Mouse (Mus musculus): ENCODE measurements around the gene Cox7a2l. TPM values are rescaled to one million over a fixed set of nuclear protein-coding genes. Genes with fewer than 3 reads are reported as not detected.

Gene Cox7a2l
- polyA plus RNA-seq, 1 experiment from 2014 or later: 238 TPM

- H3K4me3 ChIP-seq (ENCODE audit: inconsistent target): no peak overlapping the region
- WGBS (ENCODE audit: missing documents): 73% methylated on average over 3 of the region's 3 CpGs
Measured at GRCm38 (mm10) chr17:83512130-83512529, 5.0 kb downstream of the Cox7a2l start.

DNA sequence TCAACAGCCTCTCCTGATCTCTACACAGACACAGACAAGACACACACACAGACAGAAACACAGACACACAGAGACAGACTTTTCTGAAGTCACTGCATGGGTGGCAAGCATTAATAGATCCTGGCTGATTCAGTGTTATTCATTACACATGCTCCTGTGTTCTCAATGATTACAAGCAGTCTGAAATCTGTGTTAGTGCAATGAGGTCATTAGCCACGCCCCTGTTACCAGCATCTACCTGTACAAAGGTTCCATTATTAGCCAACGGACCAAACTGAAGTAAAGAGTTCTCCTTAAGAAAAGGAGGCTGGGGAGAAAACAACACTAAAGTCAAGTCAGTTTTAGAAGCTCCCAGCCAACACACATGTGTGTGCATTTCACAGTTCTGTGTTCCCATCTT is 13.4 kb downstream of the Cox7a2l start:
- Histone ChIP-seq H3K4me3 (ENCODE audit: inconsistent target) (no peak overlapping the region), H3K36me3 (ENCODE audit: inconsistent target) (peaks cover 38% of the 10 kb centered on the region), H3K27ac (no peak overlapping the region), H3K79me2 (ENCODE audit: inconsistent target) (peaks cover 58% of the 10 kb centered on the region)
- 89% methylated on average over 2 of the region's 2 CpGs for WGBS (ENCODE audit: missing documents)

More at GRCm38 (mm10) chr17:83512130-83512529, 5.0 kb downstream of the Cox7a2l start:
- H3K36me3 ChIP-seq (ENCODE audit: inconsistent target): no peaks in the 10 kb centered on the region
- peaks cover 68% of the 10 kb centered on the region for H3K79me2 ChIP-seq (ENCODE audit: inconsistent target)
- no peak overlapping the region for H3K27ac ChIP-seq

GRCm38 (mm10) chr17:83499692-83500091 is 17.4 kb downstream of the Cox7a2l start:
- H3K79me2 ChIP-seq (ENCODE audit: inconsistent target): peaks cover 18% of the 10 kb centered on the region
- WGBS (ENCODE audit: missing documents): 97% methylated on average over 4 of the region's 4 CpGs
- peaks cover 48% of the 10 kb centered on the region for H3K36me3 ChIP-seq (ENCODE audit: inconsistent target)
- no peak overlapping the region for H3K27ac ChIP-seq
- no peak overlapping the region for H3K4me3 ChIP-seq (ENCODE audit: inconsistent target)

DNA sequence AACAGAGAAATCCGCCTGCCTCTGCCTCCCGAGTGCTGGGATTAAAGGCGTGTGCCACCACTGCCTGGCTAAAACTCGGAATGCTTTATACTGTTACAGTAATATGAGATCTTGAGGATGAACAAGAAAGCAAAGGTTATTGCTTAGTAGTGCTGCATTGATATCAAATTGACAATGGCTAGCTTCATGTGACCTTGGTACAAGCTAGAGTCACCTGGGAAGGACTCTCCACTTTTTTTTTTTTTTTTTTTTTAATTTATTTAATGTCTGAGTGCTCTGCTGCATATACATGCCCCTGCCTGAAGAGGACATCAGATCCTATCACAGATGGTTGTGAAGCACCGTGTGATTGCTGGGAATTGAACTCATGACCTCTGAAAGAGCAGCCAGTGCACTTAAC is 18.2 kb downstream of the Cox7a2l start:
- Histone ChIP-seq H3K4me3 (ENCODE audit: inconsistent target) (no peak overlapping the region), H3K36me3 (ENCODE audit: inconsistent target) (peaks cover 48% of the 10 kb centered on the region), H3K79me2 (ENCODE audit: inconsistent target) (peaks cover 10% of the 10 kb centered on the region), H3K27ac (no peak overlapping the region)
- WGBS (ENCODE audit: missing documents): 100% methylated on average over 5 of the region's 5 CpGs

DNA sequence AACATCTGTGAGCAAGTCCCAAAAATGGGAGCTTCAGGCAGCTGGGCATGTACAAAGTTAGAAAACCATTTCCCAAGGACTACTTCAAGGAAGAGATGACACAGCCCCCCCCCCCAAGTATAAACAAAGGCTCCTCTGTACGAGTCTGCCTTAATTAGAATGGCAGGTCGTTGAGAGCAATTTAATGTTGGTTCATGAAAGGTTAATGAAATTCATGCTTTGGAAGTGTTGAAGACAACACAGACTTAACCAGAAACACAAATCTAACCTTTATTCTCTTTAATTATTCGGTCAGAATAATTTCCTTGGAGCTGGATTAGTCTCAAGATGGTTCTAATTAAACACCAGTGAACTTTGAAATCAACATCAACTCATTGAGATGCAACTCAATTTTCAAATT is 29.4 kb downstream of the Cox7a2l start:
- 96% methylated on average over 3 of the region's 3 CpGs for WGBS (ENCODE audit: missing documents)
- Histone ChIP-seq H3K79me2 (ENCODE audit: inconsistent target) (no peaks in the 10 kb centered on the region), H3K36me3 (ENCODE audit: inconsistent target) (no peaks in the 10 kb centered on the region), H3K4me3 (ENCODE audit: inconsistent target) (no peak overlapping the region), H3K27ac (no peak overlapping the region)

DNA sequence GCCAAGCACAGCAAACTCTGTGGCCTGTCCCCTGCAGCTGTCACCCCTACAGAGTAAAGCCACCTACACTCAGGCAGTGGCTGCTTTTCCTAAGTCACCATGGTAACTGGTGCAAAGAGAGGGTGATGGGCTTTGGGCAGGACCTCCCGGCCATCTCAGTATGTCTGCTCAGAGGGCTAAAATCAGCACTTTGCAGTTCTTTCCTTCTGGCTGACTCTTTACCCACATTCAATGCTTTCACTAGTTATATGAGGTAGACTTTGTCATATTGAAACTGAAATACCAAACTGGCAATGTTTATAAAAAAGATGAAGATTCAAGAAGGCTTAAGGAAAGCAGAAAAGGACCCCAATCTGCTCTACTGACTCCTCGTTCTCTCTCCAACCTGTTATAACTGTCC is 33.3 kb downstream of the Cox7a2l start:
- no peaks in the 10 kb centered on the region for H3K79me2 ChIP-seq (ENCODE audit: inconsistent target)

GRCm38 (mm10) chr17:83482817-83483536 is 34.2 kb downstream of the Cox7a2l start:
- no peak overlapping the region for H3K27ac ChIP-seq
- no peak overlapping the region for H3K4me3 ChIP-seq (ENCODE audit: inconsistent target)
- no peaks in the 10 kb centered on the region for H3K79me2 ChIP-seq (ENCODE audit: inconsistent target)
- WGBS (ENCODE audit: missing documents): 97% methylated on average over 7 of the region's 7 CpGs
- peaks cover 25% of the 10 kb centered on the region; the same call in 1 of the 2 replicates for H3K36me3 ChIP-seq (ENCODE audit: inconsistent target)

More for the DNA sequence above, 33.3 kb downstream of the Cox7a2l start:
- WGBS (ENCODE audit: missing documents): 86% methylated on average over 2 of the region's 2 CpGs
- peaks cover 18% of the 10 kb centered on the region; the same call in 1 of the 2 replicates for H3K36me3 ChIP-seq (ENCODE audit: inconsistent target)
- no peak overlapping the region for H3K27ac ChIP-seq
- no peak overlapping the region for H3K4me3 ChIP-seq (ENCODE audit: inconsistent target)

GRCm38 (mm10) chr17:83481551-83481950 is 35.6 kb downstream of the Cox7a2l start:
- Histone ChIP-seq H3K79me2 (ENCODE audit: inconsistent target) (no peaks in the 10 kb centered on the region), H3K4me3 (ENCODE audit: inconsistent target) (no peak overlapping the region), H3K36me3 (ENCODE audit: inconsistent target) (peaks cover 40% of the 10 kb centered on the region; the same call in 1 of the 2 replicates), H3K27ac (no peak overlapping the region)
- WGBS (ENCODE audit: missing documents): 96% methylated on average over 7 of the region's 7 CpGs

- no peak overlapping the region for H3K4me3 ChIP-seq (ENCODE audit: inconsistent target)
- H3K27ac ChIP-seq: no peak overlapping the region
- 97% methylated on average over 12 of the region's 12 CpGs for WGBS (ENCODE audit: missing documents)
- peaks cover 67% of the 10 kb centered on the region for H3K36me3 ChIP-seq (ENCODE audit: inconsistent target)
- H3K79me2 ChIP-seq (ENCODE audit: inconsistent target): no peaks in the 10 kb centered on the region
Measured at GRCm38 (mm10) chr17:83477089-83477488, 40.0 kb downstream of the Cox7a2l start.

DNA sequence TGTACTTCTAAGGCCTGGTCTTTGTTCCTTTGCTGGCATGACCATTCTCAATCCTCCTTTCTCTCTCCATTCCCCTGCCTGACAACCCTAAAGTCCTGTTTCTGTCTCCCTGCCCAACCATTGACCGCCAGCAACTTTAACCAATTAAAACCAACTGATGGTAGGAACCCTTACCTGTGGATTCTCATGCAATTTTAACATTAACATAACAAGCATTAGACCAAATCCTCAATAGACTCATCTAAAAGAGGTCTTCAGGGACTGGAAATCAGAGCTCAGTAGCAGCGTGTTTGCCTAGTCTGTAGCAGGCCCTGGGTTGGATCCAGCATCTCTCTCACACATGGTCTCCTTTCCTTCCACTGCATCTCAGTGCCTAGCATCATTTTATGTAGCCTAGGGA is 47.5 kb downstream of the Cox7a2l start:
- Histone ChIP-seq H3K4me3 (ENCODE audit: inconsistent target) (no peak overlapping the region), H3K36me3 (ENCODE audit: inconsistent target) (peaks cover 35% of the 10 kb centered on the region), H3K79me2 (ENCODE audit: inconsistent target) (no peaks in the 10 kb centered on the region), H3K27ac (no peak overlapping the region)
- 96% methylated on average over 2 of the region's 2 CpGs for WGBS (ENCODE audit: missing documents)

- peaks cover 32% of the 10 kb centered on the region for H3K36me3 ChIP-seq (ENCODE audit: inconsistent target)
- 97% methylated on average over 6 of the region's 6 CpGs for WGBS (ENCODE audit: missing documents)
- H3K4me3 ChIP-seq (ENCODE audit: inconsistent target): no peak overlapping the region
- no peak overlapping the region for H3K27ac ChIP-seq
- H3K79me2 ChIP-seq (ENCODE audit: inconsistent target): no peaks in the 10 kb centered on the region
Measured at GRCm38 (mm10) chr17:83466697-83467251, 50.4 kb downstream of the Cox7a2l start.

- 91% methylated on average over 5 of the region's 5 CpGs for WGBS (ENCODE audit: missing documents)
- H3K36me3 ChIP-seq (ENCODE audit: inconsistent target): peaks cover 36% of the 10 kb centered on the region
Measured at GRCm38 (mm10) chr17:83465969-83466368, 51.2 kb downstream of the Cox7a2l start.

DNA sequence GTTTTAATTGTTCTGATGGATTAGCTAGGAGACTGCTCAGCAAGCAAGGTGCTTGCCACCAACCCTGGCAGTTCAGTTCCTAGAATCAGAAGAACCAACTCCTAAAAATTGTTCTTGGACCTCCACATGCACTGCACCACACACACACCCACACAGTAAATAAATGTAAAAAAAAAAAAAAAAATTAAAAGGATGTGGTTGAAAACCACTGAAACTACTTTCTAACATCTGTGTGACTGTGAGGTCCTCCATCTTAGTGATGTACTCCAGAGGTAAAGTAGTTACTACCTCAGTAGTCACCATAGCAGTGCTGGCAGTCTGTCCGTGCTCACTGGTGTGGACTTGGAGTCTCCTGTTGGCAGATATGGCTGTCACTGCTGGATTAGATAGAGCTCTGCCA is 59.9 kb downstream of the Cox7a2l start:
- no peak overlapping the region for H3K4me3 ChIP-seq (ENCODE audit: inconsistent target)
- WGBS (ENCODE audit: missing documents): 82% methylated on average over 1 of the region's 1 CpGs
- H3K27ac ChIP-seq: no peak overlapping the region
- H3K79me2 ChIP-seq (ENCODE audit: inconsistent target): no peaks in the 10 kb centered on the region
- H3K36me3 ChIP-seq (ENCODE audit: inconsistent target): peaks cover 62% of the 10 kb centered on the region

More at GRCm38 (mm10) chr17:83465969-83466368, 51.2 kb downstream of the Cox7a2l start:
- Histone ChIP-seq H3K79me2 (ENCODE audit: inconsistent target) (no peaks in the 10 kb centered on the region), H3K27ac (no peak overlapping the region), H3K4me3 (ENCODE audit: inconsistent target) (no peak overlapping the region)

DNA sequence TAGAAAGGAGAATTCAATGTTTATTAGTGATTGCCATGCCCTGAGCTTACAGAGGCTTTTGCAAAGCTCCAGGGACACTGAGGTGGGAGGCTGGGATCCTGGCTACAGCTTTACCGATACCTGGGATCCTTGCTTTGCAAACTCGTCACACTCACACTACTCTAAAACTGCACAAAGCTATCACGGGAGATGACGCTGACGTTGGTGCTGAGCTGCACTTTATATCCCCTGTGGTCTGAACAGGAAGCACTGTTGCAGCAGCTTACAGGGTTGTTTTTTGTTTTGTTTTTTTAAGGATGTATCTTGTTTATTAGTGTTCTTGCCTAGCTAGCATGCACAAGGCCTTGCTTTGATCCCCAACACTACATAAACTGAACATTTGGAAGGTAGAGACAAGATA is 63.5 kb downstream of the Cox7a2l start:
- H3K27ac ChIP-seq: no peak overlapping the region
- peaks cover 62% of the 10 kb centered on the region; the same call in 1 of the 2 replicates for H3K36me3 ChIP-seq (ENCODE audit: inconsistent target)
- 82% methylated on average over 5 of the region's 5 CpGs for WGBS (ENCODE audit: missing documents)
- no peaks in the 10 kb centered on the region for H3K79me2 ChIP-seq (ENCODE audit: inconsistent target)
- H3K4me3 ChIP-seq (ENCODE audit: inconsistent target): no peak overlapping the region

DNA sequence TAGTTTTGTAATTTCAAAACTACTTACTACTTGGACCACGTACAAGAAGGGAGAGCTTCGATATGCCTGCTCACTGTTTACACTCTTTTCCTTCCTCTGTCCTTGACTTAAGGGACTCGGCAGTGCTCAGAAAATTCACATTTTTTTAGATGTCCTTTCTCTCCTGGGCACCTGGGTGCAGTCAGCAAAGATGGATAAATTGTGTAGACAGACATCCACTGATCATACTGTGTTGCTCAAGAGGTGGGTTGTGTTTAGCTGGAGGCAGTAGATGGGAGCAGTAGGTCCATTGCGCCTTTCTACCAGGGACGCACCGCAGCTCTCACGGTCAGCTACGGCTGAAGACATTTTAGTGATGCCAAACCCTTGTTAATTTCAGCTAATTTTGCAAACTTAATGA is 64.7 kb downstream of the Cox7a2l start:
- no peak overlapping the region for H3K27ac ChIP-seq
- H3K79me2 ChIP-seq (ENCODE audit: inconsistent target): no peaks in the 10 kb centered on the region
- peaks cover 52% of the 10 kb centered on the region; the same call in 1 of the 2 replicates for H3K36me3 ChIP-seq (ENCODE audit: inconsistent target)
- no peak overlapping the region for H3K4me3 ChIP-seq (ENCODE audit: inconsistent target)
- WGBS (ENCODE audit: missing documents): 89% methylated on average over 7 of the region's 8 CpGs

All from macrophage (primary cell).